Mouse (Mus musculus): ENCODE data around the gene Gpr137.
A peak's percentile ranks its signal among the peaks of the same experiment; 100 is the strongest.

The Gpr137 gene

DNA sequence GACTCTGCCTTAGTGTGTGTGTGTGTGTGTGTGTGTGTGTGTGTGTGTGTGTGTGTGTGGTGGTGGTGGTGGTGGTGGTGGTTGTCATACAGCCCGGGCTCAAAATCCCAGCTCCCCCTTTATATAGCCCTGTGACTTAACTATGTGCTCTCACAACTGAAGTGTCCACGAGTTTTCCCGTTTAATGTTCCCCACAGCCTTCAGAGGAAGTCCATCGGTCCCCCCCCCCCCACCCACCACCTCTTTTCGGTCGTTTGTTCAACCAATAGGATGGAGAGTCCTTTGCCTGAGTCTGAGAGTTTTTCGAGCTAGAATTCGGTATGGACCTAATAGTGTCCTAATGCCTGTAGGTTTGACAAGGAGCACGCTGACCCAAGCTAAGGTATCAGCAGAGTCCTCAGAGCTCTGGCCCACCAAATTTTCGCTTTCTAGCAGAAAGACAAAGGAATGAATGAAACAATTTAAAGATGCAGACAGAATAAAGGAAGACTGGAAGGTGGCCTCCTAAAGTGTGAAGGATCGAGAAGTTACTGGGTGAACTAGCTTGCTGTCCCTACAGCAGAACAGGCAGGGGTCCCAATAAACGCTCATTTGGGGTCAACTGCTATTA, 31.4 kb upstream of the Gpr137 start:
- DNase-seq (ENCODE audit: low read depth, low spot score), result no peak

DNA sequence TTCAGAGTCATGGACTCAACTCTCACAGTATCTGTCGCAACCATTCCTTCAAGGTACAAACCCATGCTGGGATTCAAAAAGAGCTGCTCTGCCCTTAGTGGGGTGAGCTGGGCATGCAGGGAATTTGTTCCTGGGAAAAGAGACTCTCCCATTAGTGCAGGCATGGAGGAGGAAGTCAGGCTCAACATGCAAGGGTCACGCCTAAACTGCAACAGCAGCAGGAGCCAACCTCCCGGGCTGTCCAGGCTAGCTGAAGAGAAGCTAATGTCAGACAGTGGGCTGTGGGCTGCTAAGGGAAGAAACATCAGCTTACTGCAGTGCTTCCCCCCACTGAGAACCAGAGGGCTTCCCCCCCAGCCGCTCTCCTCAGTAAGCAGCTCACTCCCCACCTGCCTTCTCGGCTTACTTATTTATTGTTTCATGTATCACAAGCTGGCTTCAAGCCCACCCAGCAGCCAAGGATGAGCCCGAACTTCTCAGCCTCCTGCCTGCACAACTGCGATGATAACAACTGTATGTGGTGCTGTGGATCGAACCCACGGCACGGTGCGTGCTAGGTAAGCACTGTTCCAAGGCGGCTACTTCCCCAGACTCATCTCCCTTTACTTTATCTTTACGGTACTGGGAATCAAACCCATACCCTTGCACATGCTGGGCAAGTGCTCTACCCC, 30.1 kb upstream of the Gpr137 start:
- DNase-seq (ENCODE audit: low read depth, low spot score), result no peak

DNA sequence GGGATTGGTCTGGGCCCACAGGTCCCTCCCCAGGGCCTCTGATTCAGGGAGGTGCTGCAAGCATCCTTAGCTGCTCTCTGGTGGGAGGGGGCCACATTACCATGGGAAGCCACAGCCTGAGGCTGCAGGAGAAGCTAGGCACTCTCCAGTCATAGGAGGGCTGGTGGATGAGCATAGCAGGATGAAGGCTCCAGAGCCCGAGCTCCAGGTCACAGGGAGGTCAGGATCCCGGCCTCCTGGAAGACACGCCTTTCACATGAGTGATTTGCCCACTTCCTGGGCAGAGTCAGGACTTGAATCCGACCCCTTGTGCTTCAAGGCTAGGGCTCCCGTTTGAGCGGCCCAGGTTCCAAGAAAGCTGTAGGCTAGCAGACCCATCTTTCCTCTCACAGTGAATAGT, 29.4 kb upstream of the Gpr137 start:
- DNase-seq (ENCODE audit: low read depth, low spot score), result no peak

- DNase-seq (ENCODE audit: low read depth, low spot score), result peak; percentile 65
Measured at GRCm38 (mm10) chr19:6970460-6971085, 28.3 kb upstream of the Gpr137 start.

DNA sequence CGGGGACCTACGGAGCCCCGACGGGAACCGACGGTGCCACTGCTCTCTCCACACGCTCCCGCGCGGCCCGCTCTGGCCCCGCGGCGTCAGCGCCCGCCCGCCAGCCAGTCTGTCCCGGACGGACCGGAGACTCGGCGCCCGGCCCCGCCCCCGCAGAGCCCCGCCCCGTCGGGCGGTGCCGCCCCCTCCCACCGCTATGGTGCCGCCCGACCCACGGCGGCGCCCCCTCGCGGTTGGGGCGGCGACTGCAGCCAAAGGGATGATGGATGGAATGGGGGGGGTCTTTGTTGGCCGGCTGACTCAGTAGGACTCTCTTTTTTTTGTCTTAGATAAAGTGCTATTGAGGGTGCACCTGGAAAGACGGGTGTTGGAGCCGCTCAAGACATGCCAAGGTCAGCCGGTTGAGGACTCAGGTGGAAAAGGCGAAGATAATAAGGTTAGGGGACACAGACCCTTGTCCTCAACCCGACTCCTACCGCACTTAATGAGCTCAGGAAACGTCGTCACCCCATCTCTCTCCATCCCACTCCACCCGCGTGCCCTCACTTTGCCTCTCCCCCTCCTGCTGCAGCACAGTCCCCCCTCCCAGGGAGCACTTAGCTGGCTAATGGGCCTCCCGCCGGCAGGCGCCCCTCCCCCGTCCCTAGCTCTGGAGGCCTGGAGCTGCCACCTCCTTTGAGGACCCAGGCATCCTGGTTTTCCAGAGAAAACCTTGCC, 27.5 kb upstream of the Gpr137 start:
- DNase-seq (ENCODE audit: low read depth, low spot score), result peak; percentile 84

DNA sequence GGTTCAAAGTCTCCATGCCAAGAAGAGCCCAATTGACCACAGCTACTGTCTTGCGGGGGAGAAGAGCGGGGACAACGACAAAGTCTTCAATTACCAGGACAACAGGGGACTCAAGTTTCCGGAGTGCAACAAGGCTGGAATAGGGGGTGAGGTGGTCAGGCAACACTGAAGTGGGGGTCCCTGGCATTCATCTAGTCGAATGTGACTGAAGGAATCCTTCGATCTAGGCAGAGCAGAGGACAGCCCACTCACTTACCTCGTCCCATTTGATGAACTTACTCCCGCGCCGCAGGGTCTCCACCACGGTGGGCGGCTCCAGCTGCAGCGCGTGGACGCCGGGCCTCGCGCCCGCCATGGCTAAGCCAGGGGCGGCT, 27.0 kb upstream of the Gpr137 start:
- no peak for DNase-seq (ENCODE audit: low read depth, low spot score)

DNA sequence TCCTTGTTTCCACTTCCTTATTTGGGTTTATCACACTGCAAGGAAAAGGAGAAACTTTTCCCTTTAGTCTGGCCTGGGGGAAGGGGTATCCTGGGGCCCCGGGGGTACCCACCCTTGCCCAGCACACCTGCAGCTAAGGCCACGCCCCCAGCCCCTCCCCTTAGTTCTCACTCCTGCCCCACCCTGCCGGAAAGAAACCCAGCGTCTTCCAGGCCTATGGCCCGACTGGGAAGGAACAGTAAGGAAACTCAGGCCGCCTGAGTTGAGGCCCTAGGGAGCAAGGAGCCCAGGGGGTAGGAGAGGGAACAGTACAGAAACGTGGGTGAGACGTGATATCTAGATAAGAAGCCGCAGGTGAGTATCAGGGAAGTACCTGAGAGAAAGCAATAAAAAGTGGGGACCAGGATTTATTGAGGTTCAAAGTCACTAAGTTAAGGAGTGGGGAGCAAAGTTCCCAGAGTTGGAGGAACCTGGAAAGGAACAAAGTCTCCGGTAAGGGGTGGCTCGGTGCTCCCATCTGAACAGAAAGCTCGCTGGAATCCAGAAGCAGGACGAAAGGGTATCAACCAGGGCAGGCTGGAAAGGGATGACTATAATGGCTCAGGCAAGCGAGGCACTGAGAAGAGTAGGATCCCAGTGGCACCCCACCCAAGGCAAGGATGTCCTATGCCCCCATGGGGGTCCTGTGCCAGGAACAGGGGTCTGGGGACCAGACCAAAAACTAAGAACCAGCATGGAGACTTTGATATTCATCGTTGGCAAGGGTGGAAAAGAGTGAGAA, 26.4 kb upstream of the Gpr137 start:
- peak; percentile 26 for DNase-seq (ENCODE audit: low read depth, low spot score)

- DNase-seq (ENCODE audit: low read depth, low spot score), result no peak
Measured at GRCm38 (mm10) chr19:6956461-6956860, 14.2 kb upstream of the Gpr137 start.

DNA sequence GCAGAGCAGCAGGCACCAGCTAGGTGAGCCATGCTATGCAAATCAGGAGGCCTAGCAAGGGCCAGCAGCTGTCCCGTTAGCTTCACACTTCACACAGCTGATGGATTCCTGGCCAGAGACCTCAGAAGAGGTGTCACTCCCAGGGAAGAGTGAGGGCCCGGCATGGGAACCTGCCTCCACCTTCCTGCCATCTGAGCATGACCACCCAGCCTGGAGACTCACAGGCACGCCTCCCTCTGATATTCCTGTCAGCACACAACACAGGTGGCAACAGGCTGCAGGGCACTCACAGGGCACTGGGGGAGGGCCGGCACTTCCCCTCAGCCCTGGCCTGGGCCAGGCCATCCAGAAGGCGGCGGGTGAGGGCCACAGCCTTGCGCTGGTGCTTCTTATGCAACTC, 13.1 kb upstream of the Gpr137 start:
- no peak for DNase-seq (ENCODE audit: low read depth, low spot score)

GRCm38 (mm10) chr19:6954046-6954445, 11.8 kb upstream of the Gpr137 start:
- peak; percentile 32 for DNase-seq (ENCODE audit: low read depth, low spot score)

GRCm38 (mm10) chr19:6952712-6953037, 10.4 kb upstream of the Gpr137 start:
- DNase-seq (ENCODE audit: low read depth, low spot score), result peak; percentile 50

GRCm38 (mm10) chr19:6951994-6952711, 9.9 kb upstream of the Gpr137 start:
- DNase-seq (ENCODE audit: low read depth, low spot score), result peak; percentile 48

- DNase-seq (ENCODE audit: low read depth, low spot score), result peak; percentile 85
Measured at GRCm38 (mm10) chr19:6951381-6951968, 9.2 kb upstream of the Gpr137 start.

DNA sequence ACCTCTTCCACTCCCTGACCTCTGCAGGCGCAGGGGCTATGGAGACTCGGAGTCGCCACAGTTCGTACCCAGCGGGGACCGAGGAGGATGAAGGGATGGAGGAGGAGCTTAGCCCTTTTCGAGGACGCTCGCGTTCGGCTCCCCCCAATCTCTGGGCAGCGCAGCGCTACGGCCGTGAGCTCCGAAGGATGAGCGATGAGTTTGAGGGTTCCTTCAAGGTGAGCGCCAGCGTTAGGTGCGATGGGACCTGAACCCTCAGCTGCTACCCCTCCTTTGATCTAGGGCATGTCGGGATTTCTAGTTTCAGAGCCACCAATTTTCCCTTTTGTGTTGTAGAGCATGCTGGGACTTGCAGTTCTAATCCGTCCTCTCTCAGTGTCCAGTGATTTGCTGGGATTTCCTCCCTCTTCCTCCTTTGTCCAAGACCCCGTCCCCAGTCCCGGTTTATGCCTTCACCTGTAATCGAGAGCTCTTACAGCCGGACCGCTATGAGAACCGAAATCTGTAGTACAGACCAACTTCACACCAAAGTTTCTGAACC, 8.4 kb upstream of the Gpr137 start:
- peak; percentile 61 for DNase-seq (ENCODE audit: low read depth, low spot score)

DNA sequence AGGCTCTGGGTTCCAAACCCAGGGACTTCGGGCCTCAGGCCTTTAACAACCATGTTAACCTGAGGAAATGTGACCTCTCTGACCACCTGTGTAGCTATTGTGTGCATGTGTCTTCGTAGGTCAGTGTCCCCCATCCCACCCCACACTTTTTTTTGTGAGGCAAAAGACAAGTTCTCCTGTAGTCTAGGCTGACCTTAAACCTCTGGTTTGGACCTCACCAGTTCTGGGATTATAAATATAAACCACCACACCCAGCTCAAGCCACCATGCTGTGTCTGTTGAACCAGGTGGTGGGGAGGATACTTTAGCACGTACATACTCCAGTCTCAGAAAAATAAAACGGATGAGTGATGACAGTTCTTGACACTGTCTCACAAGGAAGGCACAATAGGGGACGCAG, 7.7 kb upstream of the Gpr137 start:
- DNase-seq (ENCODE audit: low read depth, low spot score), result no peak

DNA sequence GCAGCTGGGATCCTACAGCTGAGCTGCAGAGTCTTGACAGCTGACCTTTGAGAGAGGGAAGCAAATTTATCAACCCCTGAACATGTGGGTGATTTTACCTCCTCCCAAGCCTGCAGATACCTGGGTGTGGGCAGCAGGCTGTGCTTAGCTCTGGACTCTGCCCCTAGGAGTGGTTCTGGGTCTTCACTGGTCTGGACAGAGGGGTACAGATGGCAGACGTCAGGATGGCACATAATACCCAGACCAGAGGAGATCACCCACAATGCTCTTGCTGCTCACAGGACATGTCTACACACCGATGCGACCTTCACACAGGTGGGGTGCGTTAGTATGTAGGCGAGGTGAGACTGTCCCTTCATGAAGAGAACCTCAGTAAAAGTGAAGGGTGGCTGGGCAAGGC, 7.3 kb upstream of the Gpr137 start:
- no peak for DNase-seq (ENCODE audit: low read depth, low spot score)

GRCm38 (mm10) chr19:6948186-6948585, 5.9 kb upstream of the Gpr137 start:
- DNase-seq (ENCODE audit: low read depth, low spot score), result no peak

DNA sequence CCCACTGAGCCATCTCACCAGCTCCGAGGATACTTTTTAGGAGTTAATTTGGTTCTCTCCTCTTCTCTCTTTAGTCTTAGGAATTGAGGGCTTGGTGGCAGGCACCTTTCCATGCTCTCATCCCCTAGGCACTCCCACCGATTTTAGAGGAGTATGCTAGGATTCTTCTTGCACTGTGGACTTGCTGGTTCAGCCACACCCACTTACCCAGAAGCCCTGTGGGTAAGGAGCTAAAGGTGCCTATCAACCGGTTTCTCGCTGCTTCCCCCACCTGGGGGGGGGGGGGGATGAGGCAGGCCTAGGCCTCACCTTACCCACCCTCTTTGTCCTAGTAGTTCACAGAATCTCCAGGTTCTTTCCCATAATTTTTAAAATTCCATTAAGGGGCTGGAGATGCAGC, 5.5 kb upstream of the Gpr137 start:
- DNase-seq (ENCODE audit: low read depth, low spot score), result no peak

- DNase-seq (ENCODE audit: low read depth, low spot score), result no peak
Measured at GRCm38 (mm10) chr19:6943709-6944108, 1.4 kb upstream of the Gpr137 start.

DNA sequence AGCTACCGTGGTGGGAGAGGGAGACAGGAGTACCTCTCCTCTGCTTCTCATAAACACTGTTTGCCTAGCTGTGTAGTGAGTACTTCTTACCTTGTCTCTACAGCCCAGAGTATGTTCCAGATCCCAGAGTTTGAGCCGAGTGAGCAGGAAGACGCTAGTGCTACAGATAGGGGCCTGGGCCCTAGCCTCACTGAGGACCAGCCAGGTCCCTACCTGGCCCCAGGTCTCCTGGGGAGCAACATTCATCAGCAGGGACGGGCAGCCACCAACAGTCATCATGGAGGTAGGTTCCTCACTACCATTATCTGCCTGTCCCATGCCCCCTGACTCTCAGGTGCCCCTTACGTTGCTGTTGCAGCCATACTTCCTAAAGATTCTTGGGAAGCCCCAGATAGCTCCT, 484 bp upstream of the Gpr137 start:
- peak; percentile 26 for DNase-seq (ENCODE audit: low read depth, low spot score)

Measured in CD4-positive helper T cell, adult 2 months (primary cell).